Mouse (Mus musculus): ENCODE measurements at regions not wholly inside any gene's neighbourhood (a gene's known extent, or its start where the extent isn't known, plus 50 kb on each side); places are given as distances from the start of the nearest gene placed in this dataset.

DNA sequence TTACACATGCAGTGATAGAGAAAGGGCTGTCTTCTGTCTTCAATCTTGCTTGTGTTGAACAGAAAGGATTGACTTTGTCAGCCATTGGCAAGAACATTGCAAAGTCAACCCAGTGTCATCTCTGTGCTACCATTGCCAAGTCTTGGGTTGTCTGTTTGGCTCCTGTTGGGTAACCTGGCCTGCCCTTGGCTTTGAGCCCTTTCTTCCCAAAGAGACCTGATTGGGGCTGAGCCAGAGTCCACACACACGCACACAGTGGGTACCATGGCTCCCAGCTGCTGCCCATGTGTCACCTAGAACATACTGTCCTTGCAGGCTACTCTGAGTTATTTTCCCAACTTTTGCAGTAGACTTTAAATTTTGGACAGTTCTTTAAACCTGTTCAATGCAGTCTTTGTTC lies 51.0 kb upstream of the Fam19a1 start:
- DNase-seq (ENCODE audit: low spot score), result no peak
- WGBS, result 88% methylated on average over 1 of the region's 1 CpGs
- TF ChIP-seq CTCF (IDR thresholded peaks at IDR 0.05; ENCODE audit: low read depth), result no peak
- no peaks in the 10 kb centered on the region for H3K27me3 ChIP-seq (ENCODE audit: insufficient read depth, low read length)
- H3K4me2 ChIP-seq (ENCODE audit: low read length), result no peak overlapping the region
- no peaks in the 10 kb centered on the region for H3K4me1 ChIP-seq (replicated peaks; ENCODE audit: insufficient read depth, low read length)
- H3K27ac ChIP-seq, result no peak overlapping the region
- H3K36me3 ChIP-seq (ENCODE audit: insufficient read depth, low read length), result no peaks in the 10 kb centered on the region
- H3K9me3 ChIP-seq (replicated peaks; ENCODE audit: low read length), result no peaks in the 10 kb centered on the region
- ATAC-seq (replicated peaks; ENCODE audit: low FRiP score, low read depth), result no peak
- no peak overlapping the region for H3K9ac ChIP-seq (ENCODE audit: low read depth, low read length)
- H3K4me3 ChIP-seq (replicated peaks; ENCODE audit: low read depth, low read length), result no peak overlapping the region
